Mouse (Mus musculus) 416B (cell line): ENCODE measurements around the gene Plekhg3.

Experiments used
- DNase-seq: peaks from one replicate; pipeline ENCODE4 v3.0.0; 2011; ENCODE audit warnings: low read depth

The Plekhg3 gene

DNA sequence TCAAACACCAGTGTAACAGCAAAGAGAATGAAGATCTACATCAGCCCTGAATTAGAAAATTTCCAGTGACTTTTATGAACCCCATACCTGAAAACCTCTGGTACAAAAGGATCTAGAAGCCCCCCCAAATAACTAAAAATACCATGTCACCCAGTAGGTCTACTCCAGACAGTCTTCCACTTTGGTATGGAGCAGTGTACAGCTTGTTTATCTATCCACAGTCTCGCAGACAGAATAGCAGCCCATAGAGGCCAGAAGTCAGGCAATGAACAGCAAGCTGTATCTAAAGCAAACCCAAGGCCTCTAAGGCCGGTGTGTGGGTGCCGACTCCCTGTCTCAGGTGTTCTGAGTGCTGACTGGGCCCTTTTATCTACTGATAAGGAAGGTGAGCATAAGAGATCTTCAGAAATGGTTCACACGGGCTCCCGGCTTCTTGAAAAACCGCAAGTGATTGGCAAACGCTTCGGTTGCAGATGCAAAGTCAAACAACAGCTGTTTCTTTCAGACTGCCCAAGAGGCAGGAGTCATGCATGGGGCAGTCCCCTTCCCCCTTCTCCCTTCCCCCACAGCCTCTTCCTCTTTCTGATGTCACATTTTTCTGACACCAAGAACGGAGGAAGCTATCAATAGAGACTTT, 3.3 kb upstream of the Plekhg3 start:
- DNase-seq, result peak; percentile 50

DNA sequence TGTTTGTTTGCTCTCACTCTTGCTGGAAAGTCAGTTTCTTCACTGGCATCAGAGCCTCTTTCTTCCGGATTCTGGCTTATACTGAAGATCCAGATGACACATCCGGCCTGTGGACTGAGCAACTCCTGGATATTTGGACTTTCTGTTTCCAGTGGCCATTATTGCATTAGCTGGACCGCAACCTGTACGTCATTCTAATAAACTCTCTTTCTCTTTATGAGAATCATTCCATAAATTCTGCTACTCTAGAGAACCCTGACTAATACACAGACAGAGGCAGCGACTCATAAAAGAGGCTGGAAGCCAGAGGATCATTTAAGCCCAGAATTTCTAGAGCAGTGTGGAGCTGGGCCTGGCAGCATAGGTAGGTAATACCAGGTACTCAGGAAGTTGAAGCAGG, 1.9 kb upstream of the Plekhg3 start:
- no peak for DNase-seq

DNA sequence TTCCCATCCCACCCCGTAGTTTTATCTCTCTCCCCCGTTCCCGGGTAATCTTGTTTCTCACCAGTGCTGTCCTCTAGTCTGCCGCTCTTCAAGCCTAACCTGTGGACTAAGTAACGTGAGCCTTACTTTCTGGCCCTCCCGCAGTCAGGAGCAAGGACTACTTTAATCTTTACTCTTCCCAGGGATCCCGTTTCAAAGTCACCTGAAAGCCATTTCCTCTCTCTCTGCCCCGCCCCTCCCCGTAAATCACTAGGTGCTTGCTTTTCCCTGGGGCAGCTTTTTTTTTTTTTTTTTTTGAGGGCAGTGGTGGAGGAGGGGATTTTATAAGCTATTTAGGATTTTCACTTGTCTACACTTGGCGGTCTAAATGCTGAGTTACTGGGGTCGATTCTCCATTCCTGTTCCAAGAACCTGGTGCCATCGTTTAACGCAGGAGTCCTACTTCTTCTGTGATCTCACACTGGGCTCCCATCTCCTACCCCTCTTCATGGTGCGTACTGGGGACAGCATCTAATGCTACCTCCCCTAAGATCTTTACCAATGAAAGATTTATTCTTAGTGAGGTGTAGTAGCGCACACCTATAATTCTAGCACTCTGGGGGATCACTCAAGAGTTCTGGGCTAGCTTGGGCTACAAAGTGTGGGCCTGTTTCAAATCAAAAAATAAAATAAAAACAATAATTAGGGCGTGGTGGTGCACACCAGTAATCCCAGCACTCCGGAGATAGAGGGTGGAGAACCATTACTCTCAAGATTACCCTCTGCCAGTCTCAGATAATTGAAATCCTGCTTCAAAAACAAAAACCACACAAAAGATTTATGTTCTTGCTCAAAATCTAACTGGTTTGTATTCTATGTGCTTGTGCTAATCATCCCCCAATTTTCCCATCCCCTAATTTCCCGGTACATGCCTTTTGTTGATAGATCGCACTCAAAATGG, 1.6 kb downstream of the Plekhg3 start:
- no peak for DNase-seq

DNA sequence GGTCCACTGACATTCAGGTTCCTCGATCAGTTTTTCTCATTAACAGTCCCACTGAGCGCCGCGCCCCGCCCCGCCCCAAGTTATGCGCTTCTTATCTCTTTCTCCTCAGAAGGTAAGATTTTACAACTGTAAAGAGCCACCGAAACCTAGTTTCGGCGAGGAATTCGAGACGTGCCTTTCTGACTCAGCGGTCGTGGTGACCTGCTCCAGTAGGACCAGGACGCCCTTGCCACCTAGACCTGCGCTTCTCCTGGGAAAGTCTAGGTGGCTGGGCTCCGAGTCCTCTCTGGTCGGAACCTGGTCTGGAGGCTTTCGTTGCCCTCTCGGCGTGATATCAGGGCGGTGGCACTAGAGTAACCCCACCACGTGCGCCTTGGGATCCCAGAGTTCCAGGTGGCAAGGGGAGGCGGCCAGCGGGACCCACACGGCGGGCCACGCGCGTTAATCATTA, 2.3 kb downstream of the Plekhg3 start:
- DNase-seq, result no peak

DNA sequence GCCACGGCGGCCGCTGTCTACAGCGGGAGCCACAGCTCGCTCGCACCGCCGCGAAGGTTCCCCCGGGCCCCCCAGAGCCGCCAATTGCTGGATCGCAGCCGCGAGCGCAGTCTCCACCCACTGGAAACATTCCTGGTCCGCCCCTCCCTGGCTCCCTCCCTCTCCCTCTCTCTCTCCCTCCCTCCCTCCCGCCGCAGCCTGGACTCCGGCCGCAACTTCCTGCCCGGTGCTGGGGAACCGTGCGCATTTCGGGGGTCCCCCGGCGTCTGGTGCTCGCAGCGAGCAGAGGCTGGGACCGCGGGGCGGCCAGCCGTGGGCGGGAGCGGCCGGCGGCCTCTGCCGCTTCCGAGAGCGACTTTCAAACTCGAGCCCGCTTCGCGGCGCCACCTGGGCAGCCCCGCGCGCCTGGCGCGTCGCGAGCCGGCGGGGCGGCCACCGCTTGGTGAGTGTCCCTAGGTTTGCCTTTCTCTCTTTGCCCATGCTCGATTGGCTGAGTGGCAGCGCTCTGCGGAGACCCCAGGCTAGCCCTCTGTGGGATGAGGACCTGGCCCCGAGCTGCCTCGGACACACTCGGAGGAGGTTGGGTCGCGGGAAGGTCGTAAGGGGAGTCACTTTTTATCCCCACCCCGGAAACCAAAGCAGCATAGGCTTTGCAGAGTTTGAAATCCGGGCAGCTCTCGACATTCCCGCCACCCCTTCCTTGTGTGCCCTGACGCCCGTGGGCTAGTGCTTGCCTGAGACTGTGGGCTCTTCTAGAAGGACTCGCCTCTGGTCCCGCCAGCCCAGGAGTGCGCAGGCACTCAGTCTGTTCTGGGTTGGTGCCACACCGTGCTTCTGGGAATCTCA, 2.9 kb downstream of the Plekhg3 start:
- DNase-seq, result no peak

DNA sequence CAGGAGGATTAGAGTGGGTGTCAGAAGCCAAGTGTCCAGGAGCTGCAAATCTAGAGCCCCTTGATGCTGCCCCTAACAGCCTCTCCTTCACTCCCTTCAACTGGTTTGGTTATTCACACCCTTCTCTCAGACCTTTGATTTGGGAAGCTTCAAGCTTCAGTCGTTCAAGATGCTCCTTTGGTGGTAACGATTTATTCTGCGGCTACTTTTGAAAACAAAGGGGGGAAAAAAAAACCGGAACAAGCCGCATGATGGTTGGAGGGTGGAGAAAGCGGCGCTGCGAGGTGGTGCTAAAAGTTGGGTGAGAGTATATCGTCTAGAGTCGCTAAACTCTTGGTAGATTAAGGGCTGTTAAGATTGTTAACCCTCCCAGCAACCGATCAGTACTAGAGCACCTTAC, 3.5 kb downstream of the Plekhg3 start:
- DNase-seq, result no peak

DNA sequence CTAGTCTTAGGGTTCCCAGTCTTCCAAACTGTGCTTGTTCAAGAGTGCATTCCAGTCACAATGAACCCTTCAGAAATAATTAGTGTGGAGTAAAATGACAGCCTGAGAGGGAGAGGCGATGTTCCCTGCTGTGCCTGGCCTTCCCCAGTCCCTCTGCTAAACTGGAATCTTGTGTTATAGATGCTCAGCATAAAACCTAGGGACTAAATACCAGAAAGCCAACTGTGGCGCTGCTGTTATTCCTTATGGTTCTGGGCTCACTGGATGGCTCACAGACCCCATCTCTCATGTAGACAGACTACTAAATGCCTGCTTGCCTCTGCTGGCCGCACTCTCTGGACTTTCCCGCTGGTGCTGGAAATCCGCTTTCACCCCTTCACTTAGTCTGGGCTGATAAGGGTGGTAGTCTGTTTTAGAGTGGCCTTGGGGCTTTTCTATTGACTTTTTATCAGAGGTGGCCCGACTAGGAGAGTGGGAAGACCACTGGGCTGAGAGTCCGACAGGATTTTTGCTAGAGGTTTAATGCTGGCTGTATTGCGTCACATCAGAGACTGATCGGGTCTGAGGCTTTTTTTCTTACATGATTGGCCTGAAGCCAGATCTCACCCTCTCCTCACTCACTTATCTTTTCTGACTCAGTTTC, 4.1 kb downstream of the Plekhg3 start:
- no peak for DNase-seq

DNA sequence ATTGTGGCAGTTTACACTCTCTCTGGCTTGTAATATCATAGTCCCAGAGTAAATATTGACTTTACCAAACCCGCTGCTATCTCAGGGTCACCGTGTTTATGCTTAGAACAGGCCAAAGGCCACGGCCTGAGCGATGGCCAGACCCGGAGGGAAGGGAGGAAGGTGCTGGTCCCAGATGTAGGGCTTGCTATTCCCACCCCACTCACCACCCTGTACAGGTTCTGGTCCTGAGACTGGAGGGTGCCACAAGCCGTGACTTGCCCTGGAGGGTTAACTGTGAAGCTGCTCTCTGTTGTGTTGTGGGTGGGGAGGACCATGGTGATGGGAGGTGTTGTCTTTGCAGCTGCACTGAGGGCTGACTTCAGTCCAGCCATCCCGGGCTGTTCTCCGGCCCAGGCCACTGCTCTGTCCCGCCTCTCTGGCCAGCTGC, 4.8 kb downstream of the Plekhg3 start:
- no peak for DNase-seq

DNA sequence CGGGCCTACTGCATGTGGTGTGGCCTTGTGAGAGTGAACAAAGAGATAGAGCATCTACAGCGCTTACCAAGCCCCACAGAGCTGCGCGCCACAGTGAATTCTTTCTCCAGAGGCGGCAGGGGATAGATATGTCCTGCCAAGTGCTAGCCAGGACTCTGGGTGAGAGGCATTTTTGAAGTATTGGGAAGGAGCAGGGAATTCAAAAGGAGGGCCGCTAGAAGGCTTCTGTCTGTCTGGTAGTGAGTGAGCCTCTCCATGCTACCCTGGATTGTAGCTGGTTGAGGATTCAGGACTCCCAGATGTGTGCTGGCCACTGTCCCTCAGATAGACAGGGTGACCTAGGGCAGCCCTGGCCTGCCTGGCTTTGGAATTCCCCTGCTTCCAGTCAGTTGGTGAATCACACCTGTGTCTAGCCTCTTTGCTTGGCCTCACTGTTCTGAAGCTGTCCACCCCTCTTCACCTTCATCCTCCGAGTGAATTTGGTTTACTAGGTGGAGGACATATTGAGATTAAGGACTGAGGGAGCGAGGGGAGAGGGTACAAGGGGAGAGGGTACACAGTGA, 6.0 kb downstream of the Plekhg3 start:
- no peak for DNase-seq

DNA sequence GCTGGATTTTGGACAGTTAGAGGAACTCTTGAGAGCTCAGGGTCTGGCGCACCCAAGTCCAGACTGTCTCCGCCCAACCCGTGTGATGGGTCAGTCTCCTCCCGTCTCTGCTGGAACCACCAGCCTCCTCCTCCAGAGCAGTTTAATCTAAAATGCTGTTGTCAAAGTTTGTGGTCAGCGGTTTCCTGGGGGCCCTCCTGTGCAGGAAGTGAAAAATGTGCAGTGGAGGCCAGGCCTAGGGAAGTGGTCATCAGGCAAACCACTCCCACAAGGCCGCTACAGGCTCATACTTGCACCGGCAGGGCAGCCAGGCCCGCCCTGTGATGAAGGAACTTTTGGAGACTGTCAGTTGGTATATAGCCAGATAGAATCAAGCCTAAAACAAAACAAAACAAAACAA, 6.7 kb downstream of the Plekhg3 start:
- DNase-seq, result peak; percentile 89

DNA sequence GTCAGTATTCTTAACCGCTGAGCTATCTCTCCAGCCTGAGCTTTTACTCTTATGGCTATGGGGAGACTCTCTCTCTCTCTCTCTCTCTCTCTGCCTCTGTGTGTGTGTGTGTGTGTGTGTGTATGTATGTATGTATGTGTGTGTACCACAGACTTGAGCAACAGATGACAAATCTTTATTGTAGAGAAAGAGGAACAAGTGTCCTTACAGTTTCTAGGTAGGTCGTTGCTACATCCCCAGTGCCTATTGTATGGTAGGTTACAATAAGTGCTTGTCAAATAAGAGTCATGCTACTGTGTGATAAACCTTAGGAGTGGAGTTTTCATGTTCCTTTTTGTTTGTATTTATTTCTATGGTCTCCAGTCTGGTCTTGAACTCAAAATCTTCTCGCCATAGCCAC, 9.5 kb downstream of the Plekhg3 start:
- peak; percentile 81 for DNase-seq

DNA sequence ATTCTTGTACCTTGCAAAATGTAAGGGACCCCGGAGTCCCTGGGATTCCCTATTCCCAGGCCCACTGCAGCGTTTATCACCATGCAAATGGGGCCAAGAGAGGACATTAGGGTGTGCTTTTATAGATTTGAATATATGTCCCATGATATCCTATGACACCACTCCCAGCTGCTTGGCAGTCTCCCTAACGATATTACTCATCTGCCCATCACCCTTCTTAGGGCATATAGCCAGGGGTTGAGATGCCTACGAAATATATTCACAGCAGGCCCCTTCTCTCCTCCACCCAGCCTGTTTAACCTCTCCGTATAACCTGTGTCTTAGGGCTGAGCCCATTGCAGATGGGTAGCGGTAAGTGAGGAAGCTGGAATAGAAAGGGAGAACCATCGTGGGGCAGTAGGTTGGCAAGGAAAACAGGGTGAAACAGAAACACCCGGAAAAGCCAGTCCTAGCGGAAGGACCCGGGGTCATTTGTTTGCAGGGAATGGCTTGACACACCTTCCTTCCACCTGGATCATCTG, 10.1 kb downstream of the Plekhg3 start:
- DNase-seq, result no peak

DNA sequence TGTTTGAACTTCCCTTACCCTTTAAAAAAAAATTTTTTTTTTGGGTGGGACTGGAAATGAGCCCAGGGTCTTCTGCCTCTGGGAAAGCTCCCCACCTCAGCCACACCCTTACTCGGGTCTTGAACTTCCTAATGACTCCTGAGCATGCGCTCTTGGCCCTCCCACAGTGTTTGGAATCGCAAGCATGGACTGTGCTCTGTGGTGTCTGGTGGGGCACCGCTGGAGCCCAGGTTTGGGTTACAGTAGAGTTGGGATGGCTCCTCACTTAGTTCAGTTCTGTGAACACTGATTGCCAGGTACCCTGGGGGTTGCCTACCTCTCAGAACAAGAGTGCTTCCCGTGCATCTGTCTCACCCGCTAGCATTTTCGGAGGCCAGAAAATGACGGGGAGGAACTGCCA, 10.8 kb downstream of the Plekhg3 start:
- DNase-seq, result no peak

DNA sequence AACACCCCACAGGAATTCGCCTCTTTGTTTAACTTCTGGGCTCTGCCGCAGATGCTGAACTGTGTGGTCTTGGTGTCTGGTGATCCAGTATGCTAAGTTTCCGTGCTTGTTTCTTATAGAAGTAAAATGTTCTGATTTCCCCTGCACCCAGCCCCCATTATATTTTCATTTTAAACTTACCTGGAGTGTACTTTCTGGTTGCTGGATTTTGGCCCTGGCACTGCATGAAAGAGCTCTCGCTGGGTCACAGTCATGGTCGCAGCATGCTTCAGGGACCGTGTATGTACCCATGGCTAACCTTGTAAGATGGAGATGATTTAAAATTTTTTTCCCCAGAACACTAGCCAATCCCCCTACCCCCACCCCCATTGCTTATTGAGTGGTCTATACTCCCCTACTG, 11.2 kb downstream of the Plekhg3 start:
- DNase-seq, result no peak

DNA sequence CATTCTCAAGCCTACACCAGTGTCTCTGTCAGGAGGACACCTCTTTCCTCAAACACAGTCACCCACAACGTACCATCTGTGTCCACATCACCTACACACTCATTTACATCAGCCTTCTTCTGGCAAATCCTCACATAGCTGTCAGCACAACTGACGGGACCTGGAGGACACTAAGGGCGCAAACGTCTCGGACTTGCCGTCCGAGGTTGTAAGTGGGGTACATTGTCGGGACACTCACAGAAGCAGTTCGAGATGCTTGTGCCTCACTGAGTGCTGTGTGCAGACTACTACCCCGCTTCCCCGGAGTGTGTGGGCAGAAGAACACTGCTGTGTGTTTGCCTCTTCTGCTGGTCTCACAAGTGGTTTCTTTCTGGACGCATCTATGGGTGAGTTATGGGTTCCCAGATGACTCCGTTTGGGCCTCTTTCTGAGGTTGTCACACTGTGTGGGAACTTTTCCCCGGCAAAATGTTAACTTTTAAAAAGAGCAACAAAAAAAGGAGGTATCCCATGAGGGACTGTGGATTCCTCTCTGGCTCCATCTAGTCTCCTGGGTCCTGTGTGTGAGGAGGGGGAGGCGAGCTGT, 15.2 kb downstream of the Plekhg3 start:
- no peak for DNase-seq

DNA sequence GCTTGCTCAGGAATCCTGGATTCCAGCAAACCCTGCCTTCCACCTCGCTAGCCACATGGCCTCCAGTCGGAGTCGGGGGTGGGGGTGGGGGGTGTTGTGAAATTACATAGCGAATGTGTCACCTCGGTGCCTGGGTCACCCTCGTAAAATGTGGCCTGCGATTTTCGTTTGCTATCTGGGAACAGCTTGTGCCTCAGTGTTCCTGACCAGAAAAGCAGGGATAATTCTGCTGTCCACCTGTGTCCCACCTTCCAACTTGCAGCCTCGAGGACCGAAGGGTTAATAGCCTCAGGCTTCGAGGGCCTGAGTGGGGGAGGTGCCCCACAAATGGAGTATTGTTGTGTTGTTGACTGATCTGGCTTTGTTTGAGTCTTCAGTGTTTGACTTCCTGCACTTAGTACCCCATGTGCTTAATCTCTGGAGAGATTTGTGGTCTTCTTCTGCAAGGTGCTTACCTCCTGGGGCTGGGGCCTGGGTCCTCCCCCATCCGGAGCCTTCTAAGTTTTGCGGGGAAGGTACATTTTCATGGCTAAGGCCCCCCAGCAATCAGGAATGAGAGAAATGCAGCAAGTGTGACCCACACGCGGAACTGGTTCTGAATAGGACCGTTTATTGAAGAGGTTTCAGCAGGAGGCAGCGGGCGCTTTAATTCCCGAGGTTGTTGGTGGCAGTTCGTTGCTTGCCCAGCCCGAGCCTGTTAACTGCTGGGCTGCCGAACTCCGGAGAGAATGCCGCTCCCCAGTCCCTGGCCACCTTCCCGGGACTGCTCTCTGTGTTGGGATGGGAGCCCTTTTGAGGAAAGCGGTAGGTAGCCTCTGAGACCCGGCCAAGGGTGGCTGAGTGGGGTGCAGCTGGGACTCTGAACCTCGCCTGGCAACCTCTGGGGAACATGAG, 15.9 kb downstream of the Plekhg3 start:
- no peak for DNase-seq

DNA sequence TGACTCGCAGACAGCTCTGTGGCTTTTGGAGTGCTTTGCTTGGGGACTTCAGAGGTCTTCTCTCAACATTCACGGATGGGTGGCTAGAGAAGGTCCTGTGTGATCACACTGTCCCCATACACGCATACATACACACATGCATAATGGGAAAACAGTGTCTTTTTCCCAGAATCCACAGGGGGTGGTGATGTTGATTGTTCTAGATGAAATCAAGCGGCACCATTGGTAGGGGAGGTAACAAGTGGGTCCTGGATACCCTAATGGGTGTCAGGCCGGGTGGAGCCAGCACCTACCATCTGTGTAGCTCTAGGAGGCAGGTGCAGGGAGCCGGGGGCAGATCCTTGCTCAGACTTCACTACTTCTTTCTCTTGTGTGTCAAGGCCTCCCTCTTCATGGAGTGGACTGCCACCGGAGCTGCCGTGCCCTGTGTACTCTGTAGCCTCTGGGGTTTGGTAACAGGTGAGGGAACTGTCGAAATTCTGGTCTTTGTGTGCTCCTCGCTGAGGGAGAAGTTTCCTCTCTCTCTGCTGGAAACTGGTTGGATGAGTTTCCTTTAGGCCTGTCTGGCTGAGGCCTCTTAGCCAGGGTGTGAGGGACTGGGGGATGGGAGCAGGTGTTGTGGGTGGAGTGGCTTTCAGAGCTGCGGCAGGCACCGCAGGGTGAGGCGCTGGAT, 16.9 kb downstream of the Plekhg3 start:
- no peak for DNase-seq

DNA sequence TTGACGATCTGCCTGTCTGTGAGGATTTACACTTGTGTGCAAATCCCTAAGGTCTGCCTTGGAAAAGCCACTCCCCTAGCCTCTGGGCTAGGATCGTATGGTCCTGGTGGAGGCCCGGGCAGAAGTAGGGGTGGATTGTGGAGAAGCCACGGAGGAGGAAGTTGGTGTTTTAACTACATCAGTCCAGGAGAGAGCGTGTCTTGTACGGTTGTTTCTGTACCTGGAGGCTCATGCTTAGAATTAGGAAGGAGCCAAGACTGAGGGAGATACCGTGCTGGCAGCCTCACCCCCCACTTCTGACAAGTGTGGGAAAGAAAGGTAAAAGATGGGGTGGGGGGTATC, 17.4 kb downstream of the Plekhg3 start:
- no peak for DNase-seq

DNA sequence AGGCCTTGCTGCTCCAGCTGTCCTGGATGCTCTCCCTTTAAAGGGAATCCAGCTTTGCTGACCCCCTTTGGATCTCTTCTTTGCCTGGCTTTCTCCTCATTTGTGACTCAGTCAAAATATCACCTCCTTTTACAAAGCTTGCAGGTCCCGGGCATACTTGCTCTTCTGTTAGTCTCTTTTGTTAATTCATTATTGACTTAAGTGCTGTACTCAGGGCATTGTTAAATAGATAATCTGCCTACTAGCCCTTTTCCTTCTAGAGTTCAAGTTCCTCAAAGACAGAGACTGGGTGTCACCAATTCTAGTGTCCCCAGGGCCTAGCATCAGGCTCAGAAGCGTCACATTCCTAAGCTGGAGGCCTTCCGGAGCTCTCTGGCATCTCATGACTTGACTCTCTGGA, 18.5 kb downstream of the Plekhg3 start:
- no peak for DNase-seq

DNA sequence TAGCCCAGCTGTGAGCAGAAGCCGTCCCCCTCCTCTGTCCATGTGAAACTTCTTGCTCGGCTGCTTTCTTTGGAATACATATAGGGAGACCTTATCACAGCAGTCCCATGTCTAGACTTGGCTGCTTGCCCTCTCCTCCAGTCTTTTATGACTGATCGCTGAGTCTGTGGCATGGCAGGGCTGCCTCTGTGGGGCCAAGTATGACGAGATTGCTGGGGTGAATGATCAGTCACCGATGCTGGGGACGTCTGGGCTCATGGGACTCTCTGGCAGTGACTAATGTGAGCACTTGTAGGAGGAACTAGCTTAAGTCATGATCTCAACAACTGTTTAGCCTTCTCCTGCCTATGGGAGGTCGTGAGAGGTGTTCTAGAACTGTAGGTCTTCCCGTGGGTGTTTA, 21.6 kb downstream of the Plekhg3 start:
- peak; percentile 42 for DNase-seq
